Mouse (Mus musculus) liver, embryonic 14.5 days (tissue): Measurements from ENCODE around the gene Ccnk. TPM values are rescaled to one million over a fixed set of nuclear protein-coding genes. Genes with fewer than 3 reads are reported as not detected.

ENCODE experiments used
- ATAC-seq: fragments of 200-750 bp; cut with Nextera tagmentation; 2 replicates; pipeline ENCODE4 v1.8.0; 2017; ENCODE audit warnings: moderate number of reproducible peaks, mild to moderate bottlenecking, moderate library complexity; ENCODE audit not compliant: insufficient read depth
- DNase-seq, 3 experiments: peaks; one replicate each; pipeline ENCODE4 v3.0.0-alpha.2; 2012 to 2013; ENCODE audit warnings: low read depth in 3 of 3, low spot score in 3 of 3
- H3K27ac ChIP-seq: fragments of 300-500 bp; sonication (generic); 2 replicates; pipeline ENCODE4 v1.5.1; 2014; ENCODE audit warnings: moderate library complexity, mild to moderate bottlenecking, control low read depth, inconsistent platforms
- H3K27me3 ChIP-seq: fragments of 300-500 bp; sonication (generic); 2 replicates; pipeline ENCODE4 v1.6.1; 2014; ENCODE audit warnings: mild to moderate bottlenecking, low read length, moderate library complexity; ENCODE audit not compliant: control insufficient read depth, insufficient read depth
- H3K36me3 ChIP-seq: fragments of 300-500 bp; sonication (generic); replicated peaks from 2 replicates; pipeline ENCODE4 v1.6.1; 2014; ENCODE audit warnings: low read depth; ENCODE audit not compliant: control insufficient read depth, insufficient read depth
- H3K4me1 ChIP-seq, 2 experiments: fragments of 200-500 bp in 1 of 2; fragments of 300-500 bp in 1 of 2; sonication (generic) in 1 of 2; replicated peaks; 2 replicates each; pipeline ENCODE4 v1.6.1; 2012 to 2014; ENCODE audit warnings: antibody characterized with exemption in 1 of 2, inconsistent platforms in 1 of 2, low read length in 1 of 2; ENCODE audit not compliant: control insufficient read depth in 2 of 2, insufficient read depth in 2 of 2
- H3K4me2 ChIP-seq: fragments of 300-500 bp; sonication (generic); 2 replicates; pipeline ENCODE4 v1.6.1; 2014; ENCODE audit warnings: low read depth, mild to moderate bottlenecking, control low read depth, moderate library complexity
- H3K4me3 ChIP-seq, 2 experiments: fragments of 200-500 bp in 1 of 2; fragments of 300-500 bp in 1 of 2; sonication (generic) in 1 of 2; 2 replicates each; pipeline ENCODE4 v1.5.1; 2012 to 2014; ENCODE audit warnings: low read depth in 2 of 2, low read length in 2 of 2, mild to moderate bottlenecking in 2 of 2, control low read depth in 1 of 2, inconsistent platforms in 1 of 2, moderate library complexity in 1 of 2; ENCODE audit not compliant: insufficient read depth in 1 of 2
- H3K9ac ChIP-seq: fragments of 300-500 bp; sonication (generic); replicated peaks from 2 replicates; pipeline ENCODE4 v1.6.1; 2014; ENCODE audit warnings: mild to moderate bottlenecking, control low read depth, moderate library complexity
- H3K9me3 ChIP-seq: fragments of 300-500 bp; sonication (generic); 2 replicates; pipeline ENCODE4 v1.6.1; 2016; ENCODE audit warnings: low read length, mixed read lengths; ENCODE audit not compliant: control insufficient read depth
- CTCF ChIP-seq: IDR thresholded peaks from 2 replicates; pipeline ENCODE4 v1.5.1; 2016; ENCODE audit warnings: antibody characterized with exemption, low read depth, control low read depth
- EP300 ChIP-seq: IDR thresholded peaks from 2 replicates; pipeline ENCODE4 v1.6.1; 2016; ENCODE audit warnings: antibody characterized with exemption, low read depth
- WGBS: fragments of 180-500 bp; shearing (Covaris S2); extraction: QIAGEN DNeasy Blood & Tissue Kit; methylation state at CpG from one replicate; pipeline ENCODE4 v1.1.7; 2014; ENCODE audit not compliant: insufficient replicate concordance; 5-methylcytosine and 5-hydroxymethylcytosine counted together
- polyA plus RNA-seq, 2 experiments: library from polyadenylated mRNA; depleted of rRNA in 1 of 2; stranded (reverse) in 1 of 2; unstranded in 1 of 2; fragments of >200 nt; fragmentation: Nextera tagmentation in 1 of 2; extraction: Ambion mirVana in 1 of 2; gene quantifications; 2 replicates each; pipeline versions ENCODE4 v1.2.1 to v1.2.3; 2012 to 2014

Gene Ccnk
- polyA plus RNA-seq, 2 experiments: 4.0 to 10.4 TPM

- Histone ChIP-seq H3K4me1 (no peaks in the 10 kb centered on the region), H3K36me3 (no peaks in the 10 kb centered on the region), H3K9ac (no peak overlapping the region), H3K27ac (no peak overlapping the region), H3K4me2 (no peak overlapping the region), H3K9me3 (no peaks in the 10 kb centered on the region), H3K27me3 (no peaks in the 10 kb centered on the region), H3K4me3 (no peak overlapping the region)
- no peak for ATAC-seq
- WGBS: 72% methylated on average over 12 of the region's 12 CpGs
- no peak for DNase-seq
- TF ChIP-seq EP300: no peak
- TF ChIP-seq CTCF: no peak
Observed at GRCm38 (mm10) chr12:108220621-108221020, 41.2 kb downstream of the Ccnk start.

- H3K27ac ChIP-seq: no peak overlapping the region
- H3K27me3 ChIP-seq: no peaks in the 10 kb centered on the region
- ATAC-seq: 0 out of 2 replicates have a peak, but pooled peaks have one; percentile 17
- H3K36me3 ChIP-seq: no peaks in the 10 kb centered on the region
- H3K4me3 ChIP-seq: no peak overlapping the region
- H3K9ac ChIP-seq: no peak overlapping the region
- no peaks in the 10 kb centered on the region for H3K4me1 ChIP-seq
- WGBS: 53% methylated on average over 10 of the region's 10 CpGs
- no peak for DNase-seq
- TF ChIP-seq CTCF: peak; percentile 40
- no peak for TF ChIP-seq EP300
- no peaks in the 10 kb centered on the region for H3K9me3 ChIP-seq
- H3K4me2 ChIP-seq: no peak overlapping the region
Observed at GRCm38 (mm10) chr12:108221206-108221605, 41.8 kb downstream of the Ccnk start.

GRCm38 (mm10) chr12:108221712-108222111, 42.3 kb downstream of the Ccnk start:
- H3K4me1 ChIP-seq: no peaks in the 10 kb centered on the region
- WGBS: 72% methylated on average over 7 of the region's 7 CpGs
- no peak overlapping the region for H3K4me3 ChIP-seq
- no peak for ATAC-seq
- no peaks in the 10 kb centered on the region for H3K36me3 ChIP-seq
- DNase-seq: no peak
- H3K9me3 ChIP-seq: no peaks in the 10 kb centered on the region
- H3K4me2 ChIP-seq: no peak overlapping the region
- TF ChIP-seq EP300: no peak
- TF ChIP-seq CTCF: no peak
- no peak overlapping the region for H3K27ac ChIP-seq
- no peak overlapping the region for H3K9ac ChIP-seq
- no peaks in the 10 kb centered on the region for H3K27me3 ChIP-seq

- no peak overlapping the region for H3K4me2 ChIP-seq
- TF ChIP-seq CTCF (no peak), EP300 (no peak)
- H3K9ac ChIP-seq: no peak overlapping the region
- DNase-seq: no peak
- H3K27me3 ChIP-seq: no peaks in the 10 kb centered on the region
- WGBS: 60% methylated on average over 8 of the region's 8 CpGs
- H3K27ac ChIP-seq: no peak overlapping the region
- H3K9me3 ChIP-seq: no peaks in the 10 kb centered on the region
- ATAC-seq: no peak
- no peaks in the 10 kb centered on the region for H3K36me3 ChIP-seq
- H3K4me3 ChIP-seq: no peak overlapping the region
- no peaks in the 10 kb centered on the region for H3K4me1 ChIP-seq
Observed at GRCm38 (mm10) chr12:108223357-108223756, 44.0 kb downstream of the Ccnk start.

GRCm38 (mm10) chr12:108225781-108226180, 46.4 kb downstream of the Ccnk start:
- ATAC-seq: no peak
- TF ChIP-seq CTCF (no peak), EP300 (no peak)
- Histone ChIP-seq H3K9ac (no peak overlapping the region), H3K4me1 (no peaks in the 10 kb centered on the region), H3K9me3 (no peaks in the 10 kb centered on the region), H3K27ac (no peak overlapping the region), H3K27me3 (no peaks in the 10 kb centered on the region), H3K4me3 (no peak overlapping the region), H3K4me2 (no peak overlapping the region), H3K36me3 (no peaks in the 10 kb centered on the region)
- DNase-seq: no peak
- 53% methylated on average over 7 of the region's 7 CpGs for WGBS
